Mouse (Mus musculus): ENCODE data around the gene Naxe.

Gene Naxe

GRCm38 (mm10) chr3:88057902-88058696, at the start of gene Naxe:
TSS of gene Naxe (minus strand) at chr3:88058495.
- DNase-seq (ENCODE audit: low read depth in 2 of 2, low spot score in 2 of 2), result peak; percentile 67 to 77

GRCm38 (mm10) chr3:88106126-88106525, 47.8 kb upstream of the Naxe start:
- DNase-seq (ENCODE audit: low read depth in 2 of 2, low spot score in 2 of 2), result no peak

DNA sequence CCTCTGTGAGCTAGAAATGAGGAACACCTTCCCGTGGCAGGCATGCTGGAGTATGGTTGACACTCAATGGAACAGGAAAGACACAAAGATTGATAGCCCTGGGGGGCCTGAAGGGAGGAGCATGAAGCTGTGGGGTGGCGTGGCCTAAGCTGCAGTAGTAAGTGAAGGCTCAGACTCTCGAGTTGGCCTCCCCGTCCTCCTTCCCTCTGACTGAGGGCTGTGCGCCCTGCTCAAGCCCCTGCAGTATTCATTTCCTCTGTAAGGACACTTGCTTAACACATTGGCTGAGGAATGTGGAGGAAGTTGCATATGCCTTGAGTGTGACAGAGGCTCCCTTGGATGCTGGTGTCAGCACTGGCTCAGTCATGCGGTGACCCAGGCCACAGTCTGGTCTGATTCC, 44.3 kb upstream of the Naxe start:
- DNase-seq (ENCODE audit: low read depth in 2 of 2, low spot score in 2 of 2), result no peak

- DNase-seq (ENCODE audit: low read depth in 2 of 2, low spot score in 2 of 2), result no peak
Measured at GRCm38 (mm10) chr3:88102196-88102595, 43.9 kb upstream of the Naxe start.

DNA sequence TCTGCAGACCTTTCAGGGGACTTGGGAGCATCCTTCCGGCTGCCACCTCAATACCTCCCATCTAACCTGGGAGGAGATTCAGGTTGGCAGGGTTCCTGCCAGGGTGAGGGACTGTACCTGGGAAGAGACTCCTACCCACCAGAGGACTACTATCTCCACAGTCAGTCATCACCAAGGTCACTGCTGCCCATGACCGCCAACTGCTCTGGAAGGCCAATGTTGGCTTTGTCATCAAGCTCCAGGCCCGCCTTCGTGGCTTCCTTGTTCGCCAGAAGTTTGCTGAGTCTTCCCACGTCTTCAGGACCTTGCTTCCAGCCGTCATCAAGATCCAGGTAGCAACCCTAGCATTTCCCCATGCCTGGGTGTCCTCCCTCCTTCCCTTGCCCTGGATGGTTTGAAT, 43.4 kb upstream of the Naxe start:
- DNase-seq (ENCODE audit: low read depth in 2 of 2, low spot score in 2 of 2), result no peak

DNA sequence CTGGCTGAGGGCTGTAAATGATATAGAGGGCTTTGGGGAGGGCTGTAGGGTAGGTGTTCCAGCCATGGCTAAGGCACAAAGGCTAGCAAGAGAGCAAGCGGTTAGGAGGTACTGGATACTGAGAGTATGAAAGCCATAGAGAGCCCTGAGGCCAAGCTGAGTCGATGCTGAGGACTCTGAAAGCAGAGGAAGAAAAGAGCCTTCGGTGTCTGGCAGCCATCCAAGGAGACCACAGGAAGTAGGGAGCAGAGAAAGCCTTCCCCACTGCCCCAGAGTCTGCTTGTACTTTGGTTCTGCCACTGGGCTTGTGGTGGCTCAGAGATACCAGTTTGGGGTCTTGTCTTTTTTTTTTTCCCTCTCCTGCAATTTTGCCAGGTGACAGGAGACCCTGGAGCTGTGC, 42.0 kb upstream of the Naxe start:
- DNase-seq (ENCODE audit: low read depth in 2 of 2, low spot score in 2 of 2), result no peak

- DNase-seq (ENCODE audit: low read depth in 2 of 2, low spot score in 2 of 2), result no peak
Measured at GRCm38 (mm10) chr3:88097666-88098065, 39.4 kb upstream of the Naxe start.

- no peak for DNase-seq (ENCODE audit: low read depth in 2 of 2, low spot score in 2 of 2)
Measured at GRCm38 (mm10) chr3:88094126-88094525, 35.8 kb upstream of the Naxe start.

DNA sequence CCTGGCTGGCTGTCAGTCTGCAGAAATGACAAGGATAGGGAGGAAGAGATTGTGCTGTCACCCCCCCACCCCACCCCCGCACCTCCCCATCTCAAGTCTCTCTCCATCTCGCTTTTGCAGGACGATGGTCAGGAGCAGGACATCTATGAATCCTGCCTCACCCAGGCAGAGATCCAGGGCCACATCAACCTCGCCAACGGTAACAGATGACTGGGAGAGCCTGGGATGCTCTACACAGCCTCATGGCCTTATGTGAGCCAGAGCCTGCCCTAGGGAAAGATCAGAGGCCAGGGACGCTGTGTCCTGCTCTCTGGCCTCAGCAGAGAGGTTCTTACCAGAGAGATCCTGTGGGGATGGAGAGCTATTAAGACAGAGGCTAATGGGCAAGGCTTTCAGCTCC, 32.3 kb upstream of the Naxe start:
- DNase-seq (ENCODE audit: low read depth in 2 of 2, low spot score in 2 of 2), result no peak

DNA sequence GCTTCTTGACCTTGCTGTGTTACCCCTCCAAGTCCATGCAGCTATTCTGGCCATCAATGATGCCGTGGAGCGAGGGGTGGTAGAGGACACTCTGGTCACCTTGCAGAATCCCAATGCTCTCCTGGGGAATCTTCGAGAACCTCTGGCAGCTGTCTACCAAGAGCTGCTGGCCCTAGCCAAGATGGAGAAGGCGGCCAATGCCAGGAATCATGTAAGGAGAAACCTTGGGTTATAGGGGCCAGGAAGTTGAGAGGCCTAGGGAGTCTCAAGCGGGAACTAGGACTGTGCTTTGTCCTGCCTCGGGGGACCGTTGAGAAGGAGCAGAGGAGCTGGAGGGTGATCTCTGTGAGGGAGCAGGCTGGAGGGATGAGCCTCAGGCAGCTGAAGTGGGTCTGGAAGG, 31.8 kb upstream of the Naxe start:
- no peak for DNase-seq (ENCODE audit: low read depth in 2 of 2, low spot score in 2 of 2)

DNA sequence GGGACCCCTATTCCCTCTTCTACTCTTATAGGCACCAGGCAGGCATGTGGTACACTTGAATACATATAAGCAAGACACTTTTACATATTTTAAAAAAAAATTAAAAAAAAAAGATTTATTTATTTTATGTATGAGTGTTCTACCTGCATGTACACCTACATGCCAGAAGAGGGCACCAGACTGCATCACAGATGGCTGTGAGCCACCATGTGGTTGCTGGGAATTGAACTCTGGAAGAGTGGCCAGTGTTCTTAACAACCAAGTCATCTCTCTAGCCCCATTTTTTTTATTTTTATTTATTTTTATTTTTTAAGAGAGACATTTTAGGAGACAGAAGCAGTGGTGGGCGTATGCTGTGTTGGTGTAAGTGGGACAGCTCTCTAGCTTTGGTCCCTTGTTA, 29.4 kb upstream of the Naxe start:
- DNase-seq (ENCODE audit: low read depth in 2 of 2, low spot score in 2 of 2), result peak; percentile 12 to 39

DNA sequence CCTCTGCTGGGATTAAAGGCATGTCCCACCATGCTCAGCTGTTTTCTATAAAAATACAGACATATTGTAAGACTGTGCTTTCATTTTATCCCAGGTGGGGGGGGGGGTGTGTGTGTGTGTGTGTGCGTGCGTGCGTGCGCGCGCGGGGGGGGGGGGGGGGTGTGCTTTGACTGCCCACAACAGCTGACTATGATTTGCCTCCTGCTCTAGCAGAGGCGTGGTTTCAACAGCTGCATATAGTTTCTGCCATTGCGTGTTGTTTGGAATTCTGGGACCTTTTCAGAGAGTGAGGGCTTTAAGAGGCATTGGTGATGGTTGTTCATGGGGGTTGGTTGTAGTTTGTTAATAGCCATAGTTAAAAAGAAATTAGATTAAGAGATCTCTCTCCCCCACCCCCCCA, 27.2 kb upstream of the Naxe start:
- no peak for DNase-seq (ENCODE audit: low read depth in 2 of 2, low spot score in 2 of 2)

DNA sequence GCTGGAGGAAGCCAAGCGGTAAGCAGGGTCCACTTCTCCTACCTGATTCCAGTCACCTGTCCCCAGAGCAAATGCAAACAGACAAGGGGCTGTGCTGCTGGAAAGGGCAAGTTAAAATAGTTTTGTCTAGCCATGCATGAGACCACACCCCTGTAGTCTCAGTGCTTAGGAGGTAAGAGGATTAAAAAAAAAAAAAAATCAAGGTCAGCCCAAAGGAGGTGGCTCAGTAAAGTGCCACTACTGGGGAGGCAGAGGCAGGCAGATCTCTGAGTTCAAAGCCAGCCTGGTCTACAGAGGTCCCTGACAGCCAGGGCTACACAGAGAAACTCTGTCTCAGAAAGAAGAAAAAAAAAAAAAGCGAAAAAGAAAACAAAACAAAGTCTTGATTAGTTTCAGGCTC, 25.7 kb upstream of the Naxe start:
- DNase-seq (ENCODE audit: low read depth in 2 of 2, low spot score in 2 of 2), result no peak

DNA sequence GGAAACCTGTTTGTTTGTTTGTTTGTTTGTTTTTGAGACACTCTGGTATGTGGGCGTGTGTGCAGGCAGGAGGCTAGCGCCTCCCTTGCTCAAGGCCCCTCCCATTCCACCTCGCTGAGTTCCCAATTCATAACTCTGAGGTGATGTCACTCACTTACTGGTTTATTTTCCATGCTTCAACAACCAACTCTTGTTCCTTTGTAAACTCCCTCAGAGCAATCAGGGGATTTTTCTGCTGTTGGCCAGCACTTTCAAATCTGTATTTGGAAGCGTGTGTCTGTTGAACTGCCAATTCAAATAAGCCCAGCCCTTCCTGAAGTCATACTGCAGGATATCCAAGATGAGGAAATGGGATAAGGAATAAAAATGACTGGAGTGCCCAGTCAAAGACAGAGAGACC, 24.4 kb upstream of the Naxe start:
- DNase-seq (ENCODE audit: low read depth in 2 of 2, low spot score in 2 of 2), result no peak

DNA sequence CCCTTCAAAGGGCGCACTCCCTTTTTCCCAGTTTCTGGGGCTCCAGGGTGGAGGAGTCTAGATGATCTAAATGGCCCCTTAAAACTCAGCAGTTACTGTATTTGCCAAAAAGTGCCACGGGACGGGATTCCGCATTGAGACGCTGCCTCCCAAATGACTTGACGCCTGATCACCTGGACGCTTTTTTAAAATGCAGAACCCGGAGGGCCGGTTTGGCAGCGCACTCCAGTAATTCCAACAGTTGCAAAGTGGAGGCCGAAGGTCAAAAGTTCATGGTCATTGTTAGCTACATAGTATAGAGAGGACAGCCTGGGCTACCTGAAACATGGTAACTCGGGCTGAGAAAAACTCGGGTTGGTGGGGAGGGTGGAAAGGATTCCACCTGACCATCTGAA, 23.9 kb upstream of the Naxe start:
- DNase-seq (ENCODE audit: low read depth in 2 of 2, low spot score in 2 of 2), result no peak

DNA sequence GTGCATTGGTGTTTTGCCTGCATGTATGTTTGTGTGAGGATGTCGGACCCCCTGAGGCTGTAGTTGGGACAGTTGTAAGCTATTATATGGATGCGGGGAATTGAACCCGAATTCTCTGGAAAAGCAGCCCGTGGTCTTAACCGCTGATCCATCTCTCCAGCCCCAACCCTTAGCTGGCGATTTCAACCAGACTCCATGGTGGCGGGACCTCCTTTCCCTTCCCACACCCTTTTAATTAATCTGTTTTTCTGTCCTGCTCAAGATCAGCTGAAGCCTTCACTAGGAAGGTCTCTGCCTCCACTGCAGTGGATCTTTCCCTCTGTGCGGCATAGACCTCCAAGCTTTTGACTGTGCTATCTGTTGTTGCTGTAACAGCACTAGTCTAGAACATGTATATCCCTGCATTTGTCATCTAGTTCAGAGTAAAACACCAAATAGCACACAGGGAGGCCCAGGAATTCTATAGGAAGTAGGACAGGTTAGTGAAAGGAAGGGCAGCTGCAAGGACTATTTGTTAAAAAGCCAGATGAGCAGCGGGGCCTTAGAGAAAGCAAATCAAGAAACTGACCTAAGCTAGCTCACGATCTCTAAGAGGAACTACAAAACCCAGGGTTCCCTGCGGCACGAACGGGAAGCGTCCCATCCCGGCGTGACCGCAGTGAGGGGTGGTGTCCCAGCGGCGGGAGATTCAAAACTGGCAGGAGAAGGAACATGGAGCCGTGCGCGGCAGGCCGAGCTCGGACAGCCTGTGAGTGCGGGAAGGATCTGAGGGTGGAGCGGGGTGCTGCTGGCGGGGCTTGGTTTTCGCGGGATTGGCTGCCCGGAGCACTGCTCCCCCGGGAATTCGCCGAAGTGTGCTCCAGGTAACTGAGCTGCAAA, 23.3 kb upstream of the Naxe start, which contains the start of gene Iqgap3:
Gene Iqgap3, plus strand, starts transcription at position 627 of the 879 bp plus-strand sequence.
- peak; percentile 25 to 41 for DNase-seq (ENCODE audit: low read depth in 2 of 2, low spot score in 2 of 2)

DNA sequence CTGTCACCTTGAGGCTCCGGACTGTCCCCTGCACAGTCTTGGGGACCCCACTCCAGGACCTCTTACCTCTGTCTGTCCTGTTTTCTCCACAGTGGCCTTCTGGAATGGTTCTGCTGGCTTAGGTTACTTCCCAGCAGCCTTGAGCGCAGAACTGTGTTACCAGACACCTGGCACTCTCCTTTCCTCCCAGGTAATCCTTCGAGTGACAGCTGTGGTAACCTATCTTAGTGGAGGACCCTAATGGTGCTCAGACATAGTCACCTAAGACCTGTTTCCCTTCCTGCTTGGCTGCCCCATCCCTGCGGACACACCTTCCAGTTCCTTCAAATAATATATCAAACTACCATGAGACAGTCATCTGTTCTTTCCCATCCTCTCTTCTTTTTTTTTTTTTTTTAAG, 19.9 kb upstream of the Naxe start, which contains the start of gene Ttc24:
Gene Ttc24, minus strand, starts transcription at position 101 of the 400 bp plus-strand sequence.
- DNase-seq (ENCODE audit: low read depth in 2 of 2, low spot score in 2 of 2), result no peak

- DNase-seq (ENCODE audit: low read depth in 2 of 2, low spot score in 2 of 2), result no peak
Measured at GRCm38 (mm10) chr3:88077441-88077840, 19.1 kb upstream of the Naxe start.

- DNase-seq (ENCODE audit: low read depth in 2 of 2, low spot score in 2 of 2), result no peak
Measured at GRCm38 (mm10) chr3:88074766-88075165, 16.5 kb upstream of the Naxe start.

DNA sequence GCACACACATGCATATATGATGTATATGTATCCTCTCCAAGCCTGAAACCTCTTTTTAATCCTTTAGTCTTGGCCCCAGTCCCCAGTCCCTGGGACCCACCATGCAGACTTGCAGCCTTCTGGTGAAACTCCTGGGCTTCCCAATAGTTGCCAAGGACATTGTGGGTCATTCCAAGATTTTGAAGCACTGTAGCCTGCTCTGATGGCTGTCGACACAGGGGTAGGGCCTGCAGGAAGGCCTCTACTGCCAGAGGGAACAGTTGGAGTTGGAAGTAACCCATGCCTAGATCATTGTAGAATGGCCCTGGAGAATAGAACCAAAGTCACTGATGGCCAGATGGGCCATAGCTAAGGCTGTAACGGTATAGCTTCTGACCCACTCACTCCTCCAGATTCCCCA, 16.1 kb upstream of the Naxe start:
- DNase-seq (ENCODE audit: low read depth in 2 of 2, low spot score in 2 of 2), result no peak

DNA sequence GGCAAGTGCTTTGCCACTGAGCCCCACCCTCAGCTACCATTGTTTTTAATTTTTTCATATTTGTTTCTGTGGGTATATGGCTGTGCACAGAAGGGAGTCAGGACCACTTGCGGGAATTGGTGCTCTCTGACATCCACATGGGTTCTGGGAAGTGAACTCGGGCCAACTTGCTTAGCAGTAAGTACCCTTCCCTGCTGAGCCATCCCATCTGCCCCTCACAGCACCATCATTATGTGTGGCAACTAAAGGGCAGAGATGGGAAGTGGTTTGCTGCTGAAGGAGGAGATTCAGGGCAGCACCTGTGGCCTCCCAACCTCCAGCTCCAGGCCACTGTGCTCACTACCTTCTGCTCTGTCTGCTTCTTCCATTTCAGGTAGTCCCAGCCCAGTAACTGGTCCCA, 15.3 kb upstream of the Naxe start:
- DNase-seq (ENCODE audit: low read depth in 2 of 2, low spot score in 2 of 2), result no peak

GRCm38 (mm10) chr3:88071783-88072182, 13.5 kb upstream of the Naxe start:
- peak; percentile 81 to 88 for DNase-seq (ENCODE audit: low read depth in 2 of 2, low spot score in 2 of 2)
